Mouse (Mus musculus) R1 (cell line): ENCODE results near the gene Hes5.

Experiments
- DNase-seq: peaks from one replicate; pipeline ENCODE4 v3.0.0-alpha.2; 2018; ENCODE audit warnings: low read depth, low spot score

Hes5 gene

DNA sequence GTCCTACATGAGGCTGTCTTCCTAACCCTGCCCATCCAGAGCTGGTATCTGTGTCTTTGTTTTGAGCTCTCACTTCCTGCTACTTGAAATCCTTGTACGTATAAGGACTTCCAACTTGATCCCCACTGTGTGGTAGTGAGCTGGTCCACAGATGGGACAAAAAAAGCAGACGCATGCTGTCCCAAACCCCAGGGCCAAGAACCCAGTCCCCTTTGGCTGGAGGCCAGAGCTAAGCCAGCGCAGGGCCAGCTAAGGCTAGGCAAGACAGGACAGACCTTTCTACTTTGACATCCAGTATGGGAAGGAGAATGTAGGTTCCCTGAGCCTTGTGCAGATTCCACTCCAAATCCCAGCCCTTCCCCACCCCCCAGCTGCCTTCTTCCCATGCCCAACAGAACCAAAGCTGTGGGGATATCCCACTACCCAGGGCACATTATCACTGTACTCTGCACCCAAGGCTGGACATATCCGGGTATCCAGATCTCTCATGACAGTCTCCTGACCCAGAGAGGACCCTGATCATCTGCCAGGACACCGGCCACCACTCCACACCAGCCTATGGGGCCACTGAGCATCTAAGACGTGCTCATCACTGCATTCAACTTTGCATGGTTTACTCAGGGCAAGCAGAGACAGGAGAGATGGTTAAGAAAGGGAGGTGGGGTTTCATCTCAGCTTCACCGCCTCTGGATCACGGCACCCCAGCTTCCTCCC is 50.7 kb downstream of the Hes5 start:
- DNase-seq: no peak
